Mouse (Mus musculus) left cerebral cortex, postnatal 10 days (tissue): ENCODE data around the gene Zfp985. TPM values are rescaled to one million over a fixed set of nuclear protein-coding genes. Genes with fewer than 3 reads are reported as not detected.
"Not testable (repeated sequence)": the region's sequence is repeated elsewhere in the genome, so short reads cannot be mapped to it uniquely, and the experiment has no call there.

Source experiments
- DNase-seq, 2 experiments: peaks; one replicate each; pipeline ENCODE4 v3.0.0; 2021 to 2022; ENCODE audit warnings: low spot score in 2 of 2, mixed read lengths in 1 of 2; ENCODE audit errors: extremely low spot score in 1 of 2
- intact Hi-C: fragments of 180-260 bp; cut with DNase I; formaldehyde crosslinking; loops from one replicate; pipeline ENCODE4 v1.15.1; 2025
- total RNA-seq, 2 experiments: library from RNA; stranded (reverse); gene quantifications; 2 replicates each; pipeline ENCODE4 v1.2.3; 2021

Gene Zfp985
- total RNA-seq, 2 experiments from 2014 or later, result 0.12 TPM; not detected in 1

- DNase-seq, result no peak
- intact Hi-C loops, result no loop called here
Observed at GRCm38 (mm10) chr4:147597685-147598084, 44.6 kb downstream of the Zfp985 start.

- no peak for DNase-seq
- intact Hi-C loops, result no loop called here
Observed at GRCm38 (mm10) chr4:147598831-147599230, 45.8 kb downstream of the Zfp985 start.

- intact Hi-C loops, result no loop called here
- DNase-seq, result no peak
Observed at GRCm38 (mm10) chr4:147601881-147602280, 48.8 kb downstream of the Zfp985 start.

GRCm38 (mm10) chr4:147603806-147604205, 50.7 kb downstream of the Zfp985 start:
- no peak for DNase-seq
- intact Hi-C loops, result no loop called here

- intact Hi-C loops, result no loop called here
- DNase-seq, result no peak
Observed at GRCm38 (mm10) chr4:147605521-147605920, 52.4 kb downstream of the Zfp985 start.

- intact Hi-C loops, result not testable (repeated sequence)
Observed at GRCm38 (mm10) chr4:147606511-147606910, 53.4 kb downstream of the Zfp985 start.

GRCm38 (mm10) chr4:147633818-147634262, 80.8 kb downstream of the Zfp985 start:
- intact Hi-C loops, DNase-seq: not testable (repeated sequence)

More at GRCm38 (mm10) chr4:147606511-147606910, 53.4 kb downstream of the Zfp985 start:
- not testable (repeated sequence) for DNase-seq

Other genes with a start within 250 kb of the Zfp985 start
- under 1 TPM; 0.19 to 0.30 TPM for gene Zfp988, start 247.6 kb upstream of the Zfp985 start, total RNA-seq
- gene Zfp978, start 192.0 kb upstream of the Zfp985 start, total RNA-seq, result not detected
- 1 to 10 TPM; 3.4 to 6.6 TPM for gene Zfp982, start 60.9 kb upstream of the Zfp985 start, total RNA-seq
- under 1 TPM; 0.51 to 0.79 TPM for gene Gm16503, start 13.1 kb upstream of the Zfp985 start, total RNA-seq
- gene Zfp979, start 89.2 kb downstream of the Zfp985 start, total RNA-seq, result 1 to 10 TPM in 1 of 2 experiments, under 1 TPM in 1; 0.54 to 1.1 TPM
- gene Zfp534, start 149.3 kb downstream of the Zfp985 start, total RNA-seq, result not detected